Mouse (Mus musculus) liver (tissue): ENCODE measurements around the gene Tspyl1.
"Not testable (repeated sequence)": the region's sequence is repeated elsewhere in the genome, so short reads cannot be mapped to it uniquely, and the experiment has no call there.

Source experiments
- DNase-seq: peaks from one replicate; pipeline ENCODE4 v3.0.0-alpha.2; 2020; ENCODE audit warnings: mixed read lengths

Tspyl1 gene

DNA sequence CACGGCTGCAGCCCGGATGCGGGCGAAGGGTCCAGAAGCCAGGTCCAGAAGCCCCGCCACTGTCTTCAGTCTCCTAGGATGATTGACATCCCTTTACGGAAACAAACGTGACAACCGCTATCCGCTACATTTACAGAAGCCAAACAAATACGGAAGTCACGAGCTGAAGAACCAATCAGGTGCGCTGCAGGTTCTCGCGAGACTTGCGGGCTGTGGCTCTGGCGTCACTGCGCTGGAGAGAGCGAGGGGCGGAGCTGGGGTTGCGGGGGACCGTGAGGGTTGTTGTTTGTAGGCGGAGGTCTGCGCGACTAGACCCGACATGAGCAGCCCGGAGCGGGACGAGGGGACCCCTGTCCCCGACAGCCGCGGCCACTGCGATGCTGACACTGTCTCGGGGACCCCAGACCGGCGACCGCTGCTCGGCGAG is at the start of gene Tspyl1:
Gene Tspyl1, plus strand, starts transcription at position 229 of the 427 bp plus-strand sequence.
- DNase-seq: peak; percentile 99

DNA sequence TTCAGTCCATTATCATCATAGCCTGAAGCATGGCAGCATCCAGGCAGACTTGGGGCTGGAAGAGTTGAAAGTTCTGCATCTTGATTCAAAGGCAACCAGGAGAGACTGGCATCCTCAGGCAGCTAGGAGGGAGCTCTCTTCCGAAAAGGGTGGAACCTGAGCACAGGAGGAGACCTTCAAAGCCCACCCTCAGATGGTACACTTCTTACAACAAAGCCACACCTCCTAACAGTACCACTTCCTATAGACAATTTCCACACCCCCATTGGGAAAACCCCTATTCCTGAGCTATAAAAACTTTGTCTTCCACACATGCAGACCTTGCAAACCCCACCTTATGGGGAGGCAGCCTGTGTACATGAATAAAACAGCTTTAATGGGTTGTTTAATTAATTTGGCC is 48.6 kb upstream of the Tspyl1 start:
- DNase-seq: no peak

- no peak for DNase-seq
Measured at GRCm38 (mm10) chr10:34233931-34234745, 47.9 kb upstream of the Tspyl1 start.

- peak; percentile 10 for DNase-seq
Measured at GRCm38 (mm10) chr10:34235384-34235783, 46.6 kb upstream of the Tspyl1 start.

GRCm38 (mm10) chr10:34236569-34236968 is 45.4 kb upstream of the Tspyl1 start:
- DNase-seq: no peak

DNA sequence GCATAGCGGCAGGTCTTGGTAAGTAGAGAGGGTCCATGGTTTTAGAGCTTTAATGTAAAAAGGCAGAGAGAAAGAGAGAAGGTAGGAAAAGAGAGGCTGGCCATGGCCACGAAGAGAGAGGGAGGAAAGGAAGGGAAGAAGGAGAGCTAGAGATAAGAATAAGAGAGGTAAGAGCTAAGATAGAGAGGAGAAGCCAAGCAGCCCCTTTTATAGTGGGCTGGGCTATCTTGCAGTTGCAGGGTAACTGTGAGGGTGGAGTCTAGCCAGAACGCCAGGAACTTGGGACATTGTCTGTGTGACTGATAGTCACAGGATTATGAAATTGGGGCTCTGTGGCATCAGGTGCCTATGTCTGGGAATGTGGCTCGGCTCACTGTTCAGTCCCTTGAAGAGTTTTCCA is 43.5 kb upstream of the Tspyl1 start:
- peak; percentile 72 for DNase-seq

DNA sequence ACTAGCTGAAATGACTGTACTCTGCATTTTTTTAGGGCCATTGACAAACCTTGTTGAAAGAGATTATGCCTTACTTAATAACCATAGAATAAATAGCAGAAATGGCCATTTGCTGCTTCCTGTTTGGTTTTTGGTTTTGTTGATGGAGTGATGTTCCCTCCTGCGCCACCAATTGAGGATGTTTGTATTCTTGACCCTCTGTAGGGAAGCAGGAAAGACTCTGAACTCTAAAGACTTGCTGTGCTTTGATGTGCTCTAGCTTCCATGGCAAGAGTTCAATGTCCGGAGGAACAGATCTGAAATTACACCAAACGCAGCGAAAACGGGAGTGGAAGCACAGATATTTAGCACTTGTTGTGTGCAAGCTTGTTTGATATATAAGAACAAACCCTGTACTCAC is 37.2 kb upstream of the Tspyl1 start:
- DNase-seq: no peak

DNA sequence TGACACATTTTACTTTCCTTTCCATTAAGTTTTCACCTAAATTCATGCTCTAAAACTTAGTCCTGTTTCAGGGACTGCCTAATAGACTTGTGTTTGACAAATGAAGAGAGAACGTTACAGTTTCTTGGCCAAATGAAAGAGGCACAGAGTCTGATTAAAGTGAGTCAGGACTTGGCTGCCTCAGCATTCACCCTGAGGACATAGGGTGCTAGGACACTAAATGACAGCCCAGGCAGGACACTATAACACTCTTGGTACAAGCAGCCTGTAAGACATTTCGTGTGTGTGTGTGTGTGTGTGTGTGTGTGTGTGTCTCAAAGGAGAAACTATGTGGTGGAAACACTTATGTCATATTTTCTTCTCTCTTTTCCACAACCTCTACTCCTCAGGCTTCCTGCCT is 35.9 kb upstream of the Tspyl1 start:
- no peak for DNase-seq

- DNase-seq: no peak
Measured at GRCm38 (mm10) chr10:34247757-34248156, 34.2 kb upstream of the Tspyl1 start.

- DNase-seq: peak; percentile 12
Measured at GRCm38 (mm10) chr10:34249594-34249993, 32.4 kb upstream of the Tspyl1 start.

DNA sequence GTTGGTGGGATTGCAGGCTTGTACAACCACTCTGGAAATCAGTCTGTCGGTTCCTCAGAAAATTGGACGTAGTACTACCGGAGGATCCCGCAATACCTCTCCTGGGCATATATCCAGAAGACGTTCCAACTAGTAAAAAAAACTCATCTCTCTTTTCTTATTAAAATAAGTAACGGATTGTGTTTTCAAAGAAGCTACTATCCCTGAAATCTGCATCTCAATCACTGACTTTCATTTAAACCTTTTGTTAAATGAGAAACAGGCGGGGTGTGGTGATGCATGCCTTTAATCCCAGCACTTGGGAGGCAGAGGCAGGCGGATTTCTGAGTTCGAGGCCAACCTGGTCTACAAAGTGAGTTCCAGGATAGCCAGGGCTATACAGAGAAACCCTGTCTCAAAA is 29.2 kb upstream of the Tspyl1 start:
- DNase-seq: not testable (repeated sequence)

DNA sequence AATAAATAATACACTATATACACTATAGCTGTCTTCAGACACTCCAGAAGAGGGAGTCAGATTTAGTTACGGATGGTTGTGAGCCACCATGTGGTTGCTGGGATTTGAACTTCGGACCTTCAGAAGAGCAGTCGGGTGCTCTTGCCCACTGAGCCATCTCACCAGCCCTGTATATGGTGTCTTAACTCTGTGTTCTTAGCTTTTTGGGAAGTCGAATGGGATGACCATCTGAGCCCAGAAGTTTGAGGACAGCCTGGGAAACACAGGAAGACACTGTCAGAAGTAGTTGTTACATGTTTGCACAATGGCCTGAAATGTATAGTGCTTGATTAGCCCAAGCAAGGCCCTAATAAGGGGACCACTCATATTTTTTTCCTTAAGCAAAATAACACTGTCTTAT is 16.9 kb upstream of the Tspyl1 start:
- no peak for DNase-seq

GRCm38 (mm10) chr10:34267312-34268070 is 14.5 kb upstream of the Tspyl1 start:
- DNase-seq: no peak

DNA sequence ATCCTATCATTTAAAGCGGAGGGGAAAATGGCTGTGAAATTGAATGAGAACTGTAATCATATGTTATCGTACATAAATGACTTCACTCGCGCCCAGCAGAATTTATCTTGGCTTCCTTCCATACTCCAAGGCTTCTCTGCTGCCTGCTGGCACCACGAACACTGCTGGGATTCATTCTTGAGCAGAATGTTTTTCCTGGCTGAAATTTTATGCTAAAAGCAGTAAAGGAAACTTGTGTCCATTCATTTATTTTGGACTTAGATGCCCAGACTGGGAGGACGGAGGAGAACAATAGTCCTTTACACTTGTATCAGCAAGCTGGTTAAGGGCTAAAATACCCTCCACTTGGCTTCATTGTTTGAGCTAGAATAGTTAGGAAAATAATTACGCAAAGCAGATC is 10.3 kb upstream of the Tspyl1 start:
- no peak for DNase-seq

DNA sequence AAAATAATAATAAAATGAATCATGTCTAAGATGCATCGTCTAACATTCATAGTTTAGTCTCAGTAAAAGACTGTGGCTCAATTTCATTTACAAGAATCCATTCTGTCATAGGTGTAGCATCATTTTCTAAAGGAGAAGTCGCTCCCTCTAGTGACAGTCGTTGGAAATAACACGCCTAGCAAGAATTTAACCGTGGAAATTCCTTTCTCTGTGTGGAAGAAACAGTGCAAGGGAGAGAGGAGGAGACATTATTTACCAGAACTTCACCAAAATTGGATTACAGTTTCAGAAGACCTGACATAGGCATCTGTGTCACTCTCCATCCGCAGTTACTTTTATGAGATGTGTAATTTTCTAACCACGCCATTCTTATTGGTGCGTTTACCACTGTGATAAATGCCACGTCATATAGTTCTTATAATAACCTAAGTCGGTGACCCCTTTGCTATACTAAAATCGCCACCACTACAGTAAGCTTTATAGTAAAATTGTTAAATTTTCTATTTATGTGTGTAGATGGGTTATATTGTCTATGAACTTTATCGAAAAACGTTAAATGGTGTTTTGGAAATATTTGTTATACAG is 1.3 kb upstream of the Tspyl1 start:
- DNase-seq: peak; percentile 54

GRCm38 (mm10) chr10:34281211-34281961 is 604 bp upstream of the Tspyl1 start:
- no peak for DNase-seq

DNA sequence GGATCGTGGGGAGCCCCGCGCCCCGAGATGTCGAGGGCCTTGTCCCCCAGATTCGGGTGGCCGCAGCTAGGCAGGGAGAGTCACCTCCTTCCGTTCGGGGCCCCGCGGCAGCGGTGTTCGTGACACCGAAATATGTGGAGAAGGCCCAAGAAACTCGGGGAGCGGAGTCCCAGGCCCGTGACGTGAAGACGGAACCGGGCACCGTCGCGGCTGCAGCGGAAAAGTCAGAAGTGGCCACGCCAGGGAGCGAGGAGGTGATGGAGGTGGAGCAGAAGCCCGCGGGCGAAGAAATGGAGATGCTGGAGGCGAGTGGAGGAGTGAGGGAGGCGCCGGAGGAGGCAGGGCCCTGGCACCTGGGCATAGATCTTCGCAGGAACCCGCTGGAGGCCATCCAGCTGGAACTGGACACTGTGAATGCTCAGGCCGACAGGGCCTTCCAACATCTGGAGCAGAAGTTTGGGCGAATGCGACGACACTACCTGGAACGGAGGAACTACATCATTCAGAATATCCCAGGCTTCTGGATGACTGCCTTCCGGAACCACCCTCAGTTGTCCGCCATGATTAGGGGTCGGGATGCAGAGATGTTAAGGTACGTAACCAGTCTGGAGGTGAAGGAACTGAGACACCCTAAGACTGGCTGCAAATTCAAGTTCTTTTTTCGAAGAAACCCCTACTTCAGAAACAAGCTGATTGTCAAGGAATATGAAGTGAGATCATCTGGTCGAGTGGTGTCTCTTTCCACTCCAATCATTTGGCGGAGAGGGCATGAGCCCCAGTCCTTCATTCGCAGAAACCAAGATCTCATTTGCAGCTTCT is 639 bp downstream of the Tspyl1 start:
- peak; percentile 61 for DNase-seq

DNA sequence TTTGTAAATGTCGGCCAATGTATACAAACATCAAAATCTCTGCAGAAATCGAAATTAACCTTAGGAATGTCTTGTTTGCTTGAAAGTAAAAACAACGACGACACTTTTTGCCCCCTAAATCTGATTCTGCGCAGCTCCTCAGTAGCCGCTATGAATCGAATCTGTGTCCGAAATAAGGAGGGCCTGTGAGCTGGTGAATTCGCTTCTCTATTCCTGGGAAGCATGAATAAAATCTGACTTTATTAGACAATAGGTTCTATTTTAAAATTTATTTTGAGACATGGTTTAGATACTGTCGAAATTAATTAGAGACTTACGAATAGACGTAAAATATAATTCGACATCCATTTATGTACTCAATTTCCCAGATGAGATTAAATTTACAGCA is 14.9 kb downstream of the Tspyl1 start:
- no peak for DNase-seq

GRCm38 (mm10) chr10:34297299-34297979 is 15.4 kb downstream of the Tspyl1 start, which contains the start of gene Tspyl4:
Gene Tspyl4, plus strand, starts transcription at chr10:34297442.
- peak; percentile 87 for DNase-seq

GRCm38 (mm10) chr10:34297980-34298753 is 16.2 kb downstream of the Tspyl1 start:
- no peak for DNase-seq

GRCm38 (mm10) chr10:34300368-34300767 is 18.4 kb downstream of the Tspyl1 start:
- DNase-seq: no peak
